Mouse (Mus musculus) 3134 (cell line): ENCODE measurements at regions not wholly inside any gene's neighbourhood (a gene's known extent, or its start where the extent isn't known, plus 50 kb on each side); places are given as distances from the start of the nearest gene placed in this dataset.

Experiments used
- DNase-seq: peaks from one replicate; pipeline ENCODE4 v3.0.0-alpha.2; 2011; ENCODE audit warnings: low spot score; ENCODE audit not compliant: insufficient read length; ENCODE audit errors: extremely low read depth

DNA sequence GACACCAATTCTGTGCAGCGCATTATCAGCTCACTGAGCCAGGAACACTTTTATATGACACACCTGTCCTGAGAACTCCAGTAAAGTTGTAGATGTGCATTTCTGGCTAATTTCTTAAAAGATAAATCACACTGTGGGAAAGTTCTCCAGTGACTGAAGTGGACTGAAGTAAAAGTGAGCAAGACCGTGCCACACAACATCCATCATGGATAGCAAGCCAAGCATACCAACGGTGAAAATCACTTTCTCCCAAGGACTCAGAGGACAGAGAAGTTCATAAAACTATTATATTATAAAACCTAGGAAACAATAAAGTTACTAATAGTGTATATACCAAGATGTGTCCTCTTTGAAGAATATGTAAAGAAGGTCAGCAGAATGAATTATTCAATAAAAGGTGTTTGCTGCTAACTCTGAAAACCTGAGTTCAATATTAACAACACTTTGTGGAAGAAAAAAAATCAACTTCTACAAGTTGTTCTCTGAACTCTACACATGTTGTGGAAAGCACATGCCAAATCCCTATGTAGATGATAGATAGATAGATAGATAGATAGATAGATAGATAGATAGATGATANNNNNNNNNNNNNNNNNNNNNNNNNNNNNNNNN is 298.2 kb upstream of the Igbp1b start:
- no peak for DNase-seq

- no peak for DNase-seq
Observed at GRCm38 (mm10) chr6:138950888-138951287, 292.5 kb upstream of the Igbp1b start.

DNA sequence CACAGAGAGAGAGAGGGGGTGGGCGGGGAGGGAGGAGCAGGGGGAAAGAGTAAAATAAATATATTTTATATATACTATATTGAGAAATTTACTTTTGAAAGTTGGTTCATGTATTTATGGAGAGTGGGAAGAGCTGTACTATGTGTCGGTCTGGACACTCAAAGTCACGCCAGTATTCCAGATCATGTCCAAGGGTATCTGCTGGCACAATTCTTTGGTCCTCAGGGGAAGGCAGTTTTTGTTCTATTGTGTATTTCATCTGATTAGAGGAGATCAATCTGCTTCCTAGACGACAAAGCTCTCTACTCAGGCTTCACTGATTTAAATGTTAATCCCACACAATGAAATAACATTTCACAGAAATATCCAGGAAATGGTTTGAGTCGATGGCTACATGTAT is 288.3 kb upstream of the Igbp1b start:
- no peak for DNase-seq

- DNase-seq = no peak
Observed at GRCm38 (mm10) chr6:138945432-138945831, 287.1 kb upstream of the Igbp1b start.

DNA sequence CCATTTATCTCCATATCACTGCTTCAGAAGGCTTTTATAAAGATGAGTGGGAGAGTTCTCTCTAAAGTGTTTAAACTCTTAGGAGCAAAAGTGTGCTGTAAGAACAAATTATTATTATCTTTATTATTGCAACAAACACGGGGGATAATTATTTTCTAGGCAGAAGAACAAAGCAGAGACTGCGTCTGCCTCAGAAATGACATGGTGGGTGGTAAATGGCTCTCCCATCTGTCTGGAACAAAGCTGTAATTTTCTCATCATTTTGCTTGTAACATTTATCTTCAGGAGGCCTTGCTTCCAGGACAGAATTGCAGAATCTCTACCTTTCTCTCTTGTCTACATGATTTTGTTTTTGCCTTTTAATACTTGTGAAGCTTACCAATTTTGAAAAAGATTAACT is 261.8 kb upstream of the Igbp1b start:
- no peak for DNase-seq

DNA sequence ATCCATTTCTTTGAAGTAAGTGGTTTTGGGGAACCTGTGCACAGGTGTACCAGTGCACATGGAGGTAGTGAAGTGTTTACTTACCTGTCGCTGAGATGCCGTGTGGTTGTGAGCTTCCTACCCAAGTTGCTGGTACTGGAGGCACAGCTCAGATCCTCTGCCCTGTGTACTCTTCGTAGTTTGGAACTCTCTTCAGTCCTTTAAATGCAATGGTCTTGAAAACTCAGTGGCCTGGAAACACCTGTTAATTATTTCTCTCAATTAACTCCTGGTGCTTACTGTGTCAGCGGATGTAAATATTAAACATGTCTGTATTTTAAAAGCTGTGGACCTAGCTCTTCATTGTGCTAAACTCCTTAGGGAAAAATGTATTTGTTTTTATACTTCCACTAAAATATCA is 261.2 kb upstream of the Igbp1b start:
- DNase-seq = no peak

- no peak for DNase-seq
Observed at GRCm38 (mm10) chr6:138914981-138915380, 256.6 kb upstream of the Igbp1b start.

DNA sequence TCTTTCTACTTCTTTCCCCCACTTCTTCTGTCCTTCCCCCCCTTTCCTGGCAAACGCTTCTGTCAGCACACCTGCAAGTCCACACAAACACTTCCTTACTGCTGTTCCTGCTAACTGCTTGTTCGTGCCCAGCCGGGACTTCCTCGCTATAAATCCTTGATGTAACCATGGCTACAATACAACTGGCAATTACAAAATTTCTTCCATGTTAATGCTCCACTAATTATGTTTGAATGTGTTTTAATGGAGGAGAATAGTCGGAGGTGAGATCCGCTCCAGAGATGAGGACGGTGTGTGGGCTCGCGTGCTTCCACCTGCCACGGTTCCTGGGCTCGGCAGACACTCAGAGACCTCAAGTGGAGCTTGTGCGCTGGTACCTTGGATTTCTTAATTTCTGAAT is 215.3 kb upstream of the Igbp1b start:
- DNase-seq = peak; percentile 7

GRCm38 (mm10) chr6:138872495-138873415 is 214.4 kb upstream of the Igbp1b start:
- no peak for DNase-seq

- no peak for DNase-seq
Observed at GRCm38 (mm10) chr6:138838043-138838442, 179.7 kb upstream of the Igbp1b start.

DNA sequence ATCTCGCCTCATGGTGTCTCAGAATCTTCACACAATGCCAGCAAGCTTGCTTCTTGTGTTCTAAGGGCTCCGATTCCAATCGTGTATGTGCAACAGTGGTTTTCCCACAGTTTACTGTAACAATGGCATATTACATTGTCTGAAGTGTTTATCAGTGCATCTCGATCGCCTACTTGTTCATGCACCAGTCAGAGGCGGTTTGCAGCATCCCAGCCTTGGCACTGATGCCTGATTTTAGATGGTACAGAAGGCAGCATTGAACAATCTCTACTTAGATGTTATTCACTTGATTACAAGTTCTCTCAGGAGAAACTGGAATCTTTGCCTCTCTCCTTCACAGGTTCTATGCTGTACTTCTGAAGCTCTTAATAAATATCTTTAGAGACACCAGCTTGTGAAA is 176.5 kb upstream of the Igbp1b start:
- DNase-seq = no peak

- DNase-seq = no peak
Observed at GRCm38 (mm10) chr6:138801835-138802234, 143.5 kb upstream of the Igbp1b start.

GRCm38 (mm10) chr6:138800836-138801740 is 142.7 kb upstream of the Igbp1b start:
- DNase-seq = no peak

DNA sequence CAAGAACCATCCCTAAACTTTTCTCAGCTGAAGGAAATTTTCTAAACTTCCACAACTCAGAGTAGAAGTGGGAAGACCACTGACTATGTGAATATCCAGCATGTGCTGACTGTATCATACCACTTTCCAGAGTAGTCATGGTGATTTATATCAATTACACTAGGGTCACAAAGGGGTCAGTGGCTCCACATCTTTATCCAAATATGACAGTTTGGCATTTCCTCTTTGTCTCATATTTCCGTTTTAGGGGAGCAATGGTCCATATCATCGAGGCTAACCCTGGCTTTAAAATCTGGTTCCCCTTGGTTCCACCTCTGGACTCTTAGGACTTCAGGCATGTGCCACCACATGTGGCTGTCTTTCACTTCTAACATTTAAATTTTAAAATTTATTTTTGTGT is 136.4 kb upstream of the Igbp1b start:
- no peak for DNase-seq

GRCm38 (mm10) chr6:138792802-138793201 is 134.5 kb upstream of the Igbp1b start:
- DNase-seq = no peak

- DNase-seq = no peak
Observed at GRCm38 (mm10) chr6:138782907-138783306, 124.6 kb upstream of the Igbp1b start.

- DNase-seq = no peak
Observed at GRCm38 (mm10) chr6:138782470-138782869, 124.1 kb upstream of the Igbp1b start.

- DNase-seq = no peak
Observed at GRCm38 (mm10) chr6:138761991-138762390, 103.6 kb upstream of the Igbp1b start.

DNA sequence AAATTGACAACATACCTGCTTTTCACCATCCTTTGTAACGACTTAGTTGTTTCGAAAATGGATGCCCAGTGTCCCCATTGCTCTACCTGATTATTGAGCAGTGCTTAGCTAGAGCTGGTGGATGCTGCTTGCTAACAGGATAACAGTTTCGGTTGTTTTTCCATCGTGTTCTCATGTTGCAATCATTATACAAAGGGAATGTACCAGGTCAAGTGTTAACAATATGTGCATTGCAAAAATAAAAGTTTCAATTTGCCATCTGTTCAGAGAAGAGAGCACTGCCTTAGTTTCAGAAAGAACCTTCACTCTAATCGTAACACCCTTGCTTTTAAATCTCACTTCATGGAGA is 96.6 kb upstream of the Igbp1b start:
- DNase-seq = no peak

DNA sequence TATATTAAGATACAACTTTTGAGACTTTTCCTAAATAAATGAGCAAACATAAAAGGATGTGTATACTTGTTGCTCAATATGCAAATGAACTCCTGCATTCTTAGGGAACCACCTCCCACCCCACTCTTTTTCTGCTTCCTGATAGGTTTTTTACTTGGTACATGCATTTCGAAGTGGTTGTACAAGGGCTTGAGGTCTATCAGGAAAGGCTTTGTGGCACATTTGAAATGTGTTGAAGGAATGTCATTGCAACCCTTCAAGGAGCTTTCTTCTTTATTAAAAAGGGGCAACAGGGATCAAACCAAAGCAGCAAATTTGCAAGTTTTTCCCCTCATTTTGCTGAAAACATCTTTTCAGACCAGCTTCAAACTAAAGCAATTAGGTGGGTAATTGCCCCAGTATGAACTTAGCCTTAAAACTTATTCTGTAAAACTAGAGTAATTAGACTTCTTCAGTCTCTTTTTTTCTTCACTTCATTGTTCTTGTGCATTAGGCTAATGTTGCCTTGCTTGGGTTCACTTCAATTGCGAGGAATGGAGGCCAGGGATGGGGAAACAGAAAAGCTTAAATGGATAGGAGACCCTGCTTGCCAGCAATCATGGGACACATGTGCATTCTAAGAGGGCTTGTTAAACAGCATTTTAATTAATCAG is 96.1 kb upstream of the Igbp1b start:
- DNase-seq = no peak

DNA sequence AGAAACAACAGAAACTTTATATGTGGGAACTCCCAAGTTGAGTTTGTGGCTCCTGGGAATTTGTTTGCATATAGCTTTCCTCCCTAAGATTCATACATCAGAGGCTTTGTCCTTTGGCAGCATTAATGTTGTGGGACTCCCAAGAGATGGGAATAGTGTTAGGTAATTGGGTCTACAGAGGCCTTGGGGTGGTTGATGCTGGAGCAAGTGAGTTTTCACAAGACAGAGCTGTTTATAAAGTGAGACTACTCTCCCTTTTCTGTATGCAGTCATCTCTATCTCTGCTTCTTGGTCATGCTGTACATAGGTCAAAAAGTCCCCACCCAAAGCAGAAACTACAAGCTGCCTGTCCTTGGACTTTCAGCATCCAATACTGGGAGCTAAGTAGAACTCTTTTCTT is 59.4 kb upstream of the Igbp1b start:
- DNase-seq = no peak
